Mouse (Mus musculus) CD4-positive, CD25-positive, alpha-beta regulatory T cell, adult 2 months (primary cell): Measurements from ENCODE around the gene Ccdc61.

Experiments used
- DNase-seq: peaks from one replicate; pipeline ENCODE4 v3.0.0-alpha.2; 2012; ENCODE audit warnings: low read depth, low spot score

The Ccdc61 gene

GRCm38 (mm10) chr7:18910241-18910831, at the start of gene Ccdc61:
TSS of gene Ccdc61 (minus strand) at chr7:18910415.
- peak; percentile 98 for DNase-seq

GRCm38 (mm10) chr7:18959446-18959845, 49.2 kb upstream of the Ccdc61 start:
- no peak for DNase-seq

- DNase-seq: no peak
These were observed 48.2 kb upstream of the Ccdc61 start for GRCm38 (mm10) chr7:18958384-18958766.

- peak; percentile 54 for DNase-seq
These were observed 47.6 kb upstream of the Ccdc61 start for GRCm38 (mm10) chr7:18957569-18958383.

GRCm38 (mm10) chr7:18951397-18951796, 41.2 kb upstream of the Ccdc61 start:
- DNase-seq: peak; percentile 62

- DNase-seq: no peak
These were observed 40.5 kb upstream of the Ccdc61 start for GRCm38 (mm10) chr7:18950523-18951315.

GRCm38 (mm10) chr7:18949781-18950522, 39.7 kb upstream of the Ccdc61 start:
- DNase-seq: no peak

- DNase-seq: no peak
These were observed 37.9 kb upstream of the Ccdc61 start for GRCm38 (mm10) chr7:18948151-18948550.

- DNase-seq: no peak
These were observed 32.6 kb upstream of the Ccdc61 start for GRCm38 (mm10) chr7:18942815-18943214.

- DNase-seq: no peak
These were observed 32.2 kb upstream of the Ccdc61 start for GRCm38 (mm10) chr7:18942376-18942775.

- DNase-seq: no peak
These were observed 17.5 kb upstream of the Ccdc61 start for GRCm38 (mm10) chr7:18927759-18928158.

- no peak for DNase-seq
These were observed 16.7 kb upstream of the Ccdc61 start for GRCm38 (mm10) chr7:18926911-18927310.

- DNase-seq: peak; percentile 37
These were observed 16.0 kb upstream of the Ccdc61 start for GRCm38 (mm10) chr7:18926041-18926790.

GRCm38 (mm10) chr7:18925162-18925938, 15.1 kb upstream of the Ccdc61 start, which contains the start of gene Nova2:
TSS of gene Nova2 (plus strand) at chr7:18925888.
- peak; percentile 77 for DNase-seq

GRCm38 (mm10) chr7:18924321-18924720, 14.1 kb upstream of the Ccdc61 start:
- no peak for DNase-seq

GRCm38 (mm10) chr7:18923711-18924191, 13.5 kb upstream of the Ccdc61 start:
- DNase-seq: no peak

GRCm38 (mm10) chr7:18923267-18923666, 13.1 kb upstream of the Ccdc61 start:
- no peak for DNase-seq

GRCm38 (mm10) chr7:18922807-18923206, 12.6 kb upstream of the Ccdc61 start:
- DNase-seq: no peak

GRCm38 (mm10) chr7:18921069-18921468, 10.9 kb upstream of the Ccdc61 start:
- DNase-seq: peak; percentile 51

GRCm38 (mm10) chr7:18917931-18918330, 7.7 kb upstream of the Ccdc61 start:
- DNase-seq: no peak
